9 mouse cellular contexts compared by ENCODE assay signal in genomic region chr2:157560302-157560701, GRCm38 (mm10). TPM values are rescaled to one million over a fixed set of nuclear protein-coding genes. Genes with fewer than 3 reads are reported as not detected.
A peak's percentile ranks its signal among the peaks of the same experiment; 100 is the strongest.
DNase-seq lines count a peak whose midpoint lies in the region; ATAC-seq and TF ChIP-seq lines count a peak whose summit lies in the region.
"Had no signal": no experiment of that assay in that cellular context is flagged by ENCODE, and none has a peak within 500 bp of the region (broad histone marks: within the 10 kb centered on the region; RNA-seq: fewer than 3 reads in every experiment).

No protein-coding gene starts in this region.

- H3K27me3 ChIP-seq in heart, embryonic 16.5 days (ENCODE audit: control insufficient read depth, insufficient read depth, low read length) = no peaks in the 10 kb centered on the region
- no peaks in the 10 kb centered on the region for H3K27me3 ChIP-seq in hindbrain, embryonic 13.5 days
- no peaks in the 10 kb centered on the region for H3K27me3 ChIP-seq in midbrain, embryonic 13.5 days
- H3K27me3 ChIP-seq: Patski had no signal

- peaks cover 27% of the 10 kb centered on the region for H3K9me3 ChIP-seq in heart, embryonic 16.5 days (replicated peaks; ENCODE audit: control insufficient read depth, low read length)
- peaks cover 49% of the 10 kb centered on the region for H3K9me3 ChIP-seq in hindbrain, embryonic 13.5 days
- peaks cover 41% of the 10 kb centered on the region for H3K9me3 ChIP-seq in midbrain, embryonic 13.5 days

- no peak for TF ChIP-seq CTCF in bone marrow macrophage, adult 2 months (IDR thresholded peaks at IDR 0.05; ENCODE audit: low read depth, low read length)

- H3K4me2 ChIP-seq in heart, embryonic 16.5 days (ENCODE audit: low read depth, low read length) = peak overlapping the region; percentile 85
- peak overlapping the region; percentile 87 for H3K4me2 ChIP-seq in hindbrain, embryonic 13.5 days
- peak overlapping the region; percentile 48; the same call in 1 of the 2 replicates for H3K4me2 ChIP-seq in midbrain, embryonic 13.5 days (replicated peaks)

- H3K4me3 ChIP-seq in heart, embryonic 16.5 days (ENCODE audit: low read length) = peak overlapping the region; percentile 57
- peak overlapping the region; percentile 50 for H3K4me3 ChIP-seq in bone marrow macrophage, adult 2 months (ENCODE audit: insufficient read depth, low read length)
- peak overlapping the region; percentile 58 for H3K4me3 ChIP-seq in hindbrain, embryonic 13.5 days
- H3K4me3 ChIP-seq in midbrain, embryonic 13.5 days (replicated peaks) = peak overlapping the region; percentile 62

- intact Hi-C loops in heart, postnatal 10 days (cut with DNase I) = no loop called here
- intact Hi-C loops in left cerebral cortex, postnatal 25 days (cut with DNase I) = loop anchor here (2.0 to 10.0 kb wide), 2 partner anchors 80 to 426 kb away; partner anchors contain the start of gene Samhd1

- peaks cover 25% of the 10 kb centered on the region for H3K4me1 ChIP-seq in heart, embryonic 16.5 days (ENCODE audit: control insufficient read depth, insufficient read depth, low read length)
- peaks cover 14% of the 10 kb centered on the region for H3K4me1 ChIP-seq in bone marrow macrophage, adult 2 months (ENCODE audit: control insufficient read depth, insufficient read depth, low read length)
- H3K4me1 ChIP-seq in hindbrain, embryonic 13.5 days (replicated peaks) = peaks cover 52% of the 10 kb centered on the region
- H3K4me1 ChIP-seq in midbrain, embryonic 13.5 days (replicated peaks) = peaks cover 58% of the 10 kb centered on the region

- no peak for DNase-seq in heart, postnatal 10 days
- no peak for DNase-seq in ovary, postnatal 14 days (ENCODE audit: low spot score)
- DNase-seq in layer of hippocampus, adult 11-12 months (ENCODE audit: low spot score) = no peak
- no peak for DNase-seq in left cerebral cortex, postnatal 25 days (ENCODE audit: low spot score in 2 of 2)

- H3K9ac ChIP-seq in heart, embryonic 16.5 days (ENCODE audit: low read length) = peak overlapping the region; percentile 67
- peak overlapping the region; percentile 88 for H3K9ac ChIP-seq in hindbrain, embryonic 13.5 days
- peak overlapping the region; percentile 93 for H3K9ac ChIP-seq in midbrain, embryonic 13.5 days (replicated peaks)

- H3K36me3 ChIP-seq in heart, embryonic 16.5 days (ENCODE audit: control insufficient read depth, insufficient read depth) = peaks cover 44% of the 10 kb centered on the region
- peaks cover 78% of the 10 kb centered on the region for H3K36me3 ChIP-seq in hindbrain, embryonic 13.5 days
- peaks cover 81% of the 10 kb centered on the region for H3K36me3 ChIP-seq in midbrain, embryonic 13.5 days

- no peak for TF ChIP-seq POLR2A in bone marrow macrophage, adult 2 months (IDR thresholded peaks at IDR 0.05; ENCODE audit: borderline replicate concordance, low read depth, low read length)

- 46% methylated on average over 33 of the region's 33 CpGs for WGBS in heart, embryonic 16.5 days
- 52% methylated on average over 33 of the region's 33 CpGs for WGBS in hindbrain, embryonic 13.5 days
- 63% methylated on average over 33 of the region's 33 CpGs for WGBS in midbrain, embryonic 13.5 days

- no peak for ATAC-seq in heart, embryonic 16.5 days (replicated peaks; ENCODE audit: extremely low read depth, insufficient read depth, low FRiP score)
- ATAC-seq in hindbrain, embryonic 13.5 days (ENCODE audit: low FRiP score) = peak; percentile 5; the same call in 1 of the 2 replicates
- ATAC-seq in midbrain, embryonic 13.5 days = peak; percentile 10; the same call in 1 of the 2 replicates
- ATAC-seq: Patski had no signal

- H3K27ac ChIP-seq in heart, embryonic 16.5 days (ENCODE audit: low read length) = no peak overlapping the region
- H3K27ac ChIP-seq in bone marrow macrophage, adult 2 months (ENCODE audit: insufficient read depth, low read depth, low read length) = no peak overlapping the region
- H3K27ac ChIP-seq in hindbrain, embryonic 13.5 days = peak overlapping the region; percentile 93
- peak overlapping the region; percentile 94 for H3K27ac ChIP-seq in midbrain, embryonic 13.5 days

RNA-seq across cellular contexts. Expression of gene Nnat, which starts 0.4 kb away (rescaled TPM):
- 41.5 and 80.2 TPM in 2 replicates for polyA plus RNA-seq in heart, embryonic 16.5 days (2015; fragmentation: Nextera tagmentation; extraction: Ambion mirVana)
- total RNA-seq in heart, postnatal 10 days (2021) = 1 to 10 TPM; 3.9 to 6.4 TPM
- not detected in 2 replicates for polyA plus RNA-seq in bone marrow macrophage, adult 2 months (2012; ENCODE audit: insufficient read depth, insufficient read length, missing spikeins)
- 6,024 and 6,534 TPM in 2 replicates for polyA plus RNA-seq in hindbrain, embryonic 13.5 days (2015; fragmentation: Nextera tagmentation; extraction: Ambion mirVana)
- 8,644 and 8,868 TPM in 2 replicates for polyA plus RNA-seq in midbrain, embryonic 13.5 days (2015; fragmentation: Nextera tagmentation; extraction: Ambion mirVana)
- total RNA-seq in left cerebral cortex, postnatal 25 days (2021) = 100 to 1,000 TPM; 234 to 293 TPM

RNA-seq across cellular contexts. Expression of gene Blcap, which starts 10.8 kb away (rescaled TPM):
- polyA plus RNA-seq in heart, embryonic 16.5 days (2015; fragmentation: Nextera tagmentation; extraction: Ambion mirVana) = 45.4 and 46.7 TPM in 2 replicates
- 10 to 100 TPM; 61.1 to 63.8 TPM for total RNA-seq in heart, postnatal 10 days (2021)
- 33.5 and 37.3 TPM in 2 replicates for polyA plus RNA-seq in bone marrow macrophage, adult 2 months (2012; ENCODE audit: insufficient read depth, insufficient read length, missing spikeins)
- 219 and 232 TPM in 2 replicates for polyA plus RNA-seq in hindbrain, embryonic 13.5 days (2015; fragmentation: Nextera tagmentation; extraction: Ambion mirVana)
- 246 and 256 TPM in 2 replicates for polyA plus RNA-seq in midbrain, embryonic 13.5 days (2015; fragmentation: Nextera tagmentation; extraction: Ambion mirVana)
- total RNA-seq in left cerebral cortex, postnatal 25 days (2021) = 100 to 1,000 TPM; 111 to 112 TPM

Comparison
In these comparisons a context has a peak if more than half of its experiments do, and no peak if none do; other contexts are left out.
1. H3K27ac ChIP-seq: peak in hindbrain, embryonic 13.5 days (single experiment) and midbrain, embryonic 13.5 days (single experiment); none in heart, embryonic 16.5 days (single experiment) and bone marrow macrophage, adult 2 months (single experiment).
2. RNA of gene Nnat, which starts 0.4 kb away (polyA plus RNA-seq): 8,644 to 8,868 TPM in midbrain, embryonic 13.5 days and 6,024 to 6,534 TPM in hindbrain, embryonic 13.5 days; 41.5 to 80.2 TPM in heart, embryonic 16.5 days and not detected in bone marrow macrophage, adult 2 months; every median in the first group is over 10 times any median in the second.
3. Peak in every context shown above with its lines, with median percentiles within 50 percentile points of each other: H3K4me2 ChIP-seq, H3K4me3 ChIP-seq and H3K9ac ChIP-seq.